Mouse (Mus musculus) kidney, adult 2 months (tissue): ENCODE data around the gene Ano7.

Experiments
- CTCF ChIP-seq: fragments of 200-500 bp; conservative IDR thresholded peaks from 2 replicates; pipeline ENCODE4 v1.5.1; 2011; ENCODE audit warnings: low read depth, mild to moderate bottlenecking, control low read depth, low read length, moderate library complexity, mixed read lengths; ENCODE audit not compliant: insufficient read depth, insufficient read length
- POLR2A ChIP-seq: fragments of 200-500 bp; IDR thresholded peaks from one replicate; pipeline ENCODE4 v1.6.1; 2011; ENCODE audit warnings: low read depth, low read length, control low read depth

DNA sequence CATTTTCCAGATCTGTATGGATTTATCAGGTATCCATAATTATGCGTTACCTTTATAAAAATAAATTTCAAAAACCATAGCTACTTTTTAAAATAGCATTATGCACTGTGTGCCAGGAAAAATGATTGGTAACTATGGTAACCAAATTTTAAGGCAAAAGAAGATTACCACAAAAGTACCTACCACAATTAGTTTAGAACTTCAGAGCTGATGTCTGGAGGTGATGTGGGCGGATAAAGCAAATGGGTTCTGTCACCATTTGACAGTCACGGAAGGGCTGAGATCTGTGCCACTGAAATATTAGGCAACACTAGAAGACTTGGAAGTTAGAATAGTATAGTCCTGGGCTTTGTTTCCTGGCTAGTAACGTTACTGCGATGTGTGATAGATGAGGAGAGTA is 26.6 kb upstream of the Ano7 start:
- TF ChIP-seq POLR2A: no peak
- no peak for TF ChIP-seq CTCF
